Mouse (Mus musculus) liver, embryonic 16.5 days (tissue): ENCODE data around the gene Ccnl1. TPM values are rescaled to one million over a fixed set of nuclear protein-coding genes. Genes with fewer than 3 reads are reported as not detected.

Experiments
- ATAC-seq: fragments of 200-750 bp; cut with Nextera tagmentation; 2 replicates; pipeline ENCODE4 v1.8.0; 2017; ENCODE audit warnings: low read depth, mild to moderate bottlenecking, moderate number of reproducible peaks, moderate library complexity
- H3K27ac ChIP-seq: fragments of 300-500 bp; sonication (generic); 2 replicates; pipeline ENCODE4 v1.5.1; 2014; ENCODE audit warnings: mild to moderate bottlenecking, low read length
- H3K27me3 ChIP-seq: fragments of 300-500 bp; sonication (generic); 2 replicates; pipeline ENCODE4 v1.6.1; 2014; ENCODE audit warnings: low read depth, low read length, mixed read lengths; ENCODE audit not compliant: control insufficient read depth, insufficient read depth
- H3K36me3 ChIP-seq: fragments of 300-500 bp; sonication (generic); 2 replicates; pipeline ENCODE4 v1.6.1; 2014; ENCODE audit warnings: mild to moderate bottlenecking; ENCODE audit not compliant: control insufficient read depth, insufficient read depth
- H3K4me1 ChIP-seq: fragments of 300-500 bp; sonication (generic); 2 replicates; pipeline ENCODE4 v1.6.1; 2014; ENCODE audit warnings: low read depth, low read length, mixed read lengths; ENCODE audit not compliant: control insufficient read depth
- H3K4me2 ChIP-seq: fragments of 300-500 bp; sonication (generic); 2 replicates; pipeline ENCODE4 v1.6.1; 2014; ENCODE audit warnings: low read depth, low read length, mixed read lengths
- H3K4me3 ChIP-seq: fragments of 300-500 bp; sonication (generic); 2 replicates; pipeline ENCODE4 v1.5.1; 2014; ENCODE audit warnings: low read depth, mild to moderate bottlenecking, low read length
- H3K9ac ChIP-seq: fragments of 300-500 bp; sonication (generic); 2 replicates; pipeline ENCODE4 v1.6.1; 2014; ENCODE audit warnings: low read depth, low read length
- H3K9me3 ChIP-seq: fragments of 300-500 bp; sonication (generic); replicated peaks from 2 replicates; pipeline ENCODE4 v1.6.1; 2016; ENCODE audit warnings: low read length; ENCODE audit not compliant: control insufficient read depth
- WGBS: fragments of 180-500 bp; shearing (Covaris S2); extraction: QIAGEN DNeasy Blood & Tissue Kit; methylation state at CpG from one replicate; pipeline ENCODE4 v1.1.7; 2014; ENCODE audit not compliant: insufficient replicate concordance; 5-methylcytosine and 5-hydroxymethylcytosine counted together
- polyA plus RNA-seq: library from polyadenylated mRNA; unstranded; fragments of >200 nt; fragmentation: Nextera tagmentation; extraction: Ambion mirVana; gene quantifications from 2 replicates; pipeline ENCODE4 v1.2.1, GENCODE M21; 2015

Ccnl1 gene
- polyA plus RNA-seq, 1 experiment from 2014 or later = 46.1 TPM

- Histone ChIP-seq H3K9me3 (no peaks in the 10 kb centered on the region), H3K4me2 (peak overlapping the region; percentile 28), H3K27me3 (no peaks in the 10 kb centered on the region), H3K4me1 (peaks cover 5% of the 10 kb centered on the region), H3K36me3 (no peaks in the 10 kb centered on the region), H3K4me3 (peak overlapping the region; percentile 1; the same call in 1 of the 2 replicates), H3K27ac (no peak overlapping the region), H3K9ac (peak overlapping the region; percentile 6; the same call in 1 of the 2 replicates)
- WGBS = 19% methylated on average over 20 of the region's 20 CpGs
- ATAC-seq = no peak; the same call in 1 of the 2 replicates
Observed at GRCm38 (mm10) chr3:65929821-65930633, 28.0 kb downstream of the Ccnl1 start.

- H3K27ac ChIP-seq = no peak overlapping the region
- ATAC-seq = peak; percentile 74
Observed at GRCm38 (mm10) chr3:65929304-65929783, 28.7 kb downstream of the Ccnl1 start.

GRCm38 (mm10) chr3:65928614-65929272 is 29.3 kb downstream of the Ccnl1 start:
- 0 out of 2 replicates have a peak, but pooled peaks have one; percentile 16 for ATAC-seq
- no peaks in the 10 kb centered on the region for H3K27me3 ChIP-seq
- 51% methylated on average over 4 of the region's 4 CpGs for WGBS
- H3K4me3 ChIP-seq = no peak overlapping the region
- peak overlapping the region; percentile 10; the same call in 1 of the 2 replicates for H3K4me2 ChIP-seq
- no peak overlapping the region for H3K9ac ChIP-seq
- no peaks in the 10 kb centered on the region for H3K36me3 ChIP-seq
- H3K4me1 ChIP-seq = peaks cover 5% of the 10 kb centered on the region
- no peaks in the 10 kb centered on the region for H3K9me3 ChIP-seq
- H3K27ac ChIP-seq = no peak overlapping the region

More at GRCm38 (mm10) chr3:65929304-65929783, 28.7 kb downstream of the Ccnl1 start:
- peak overlapping the region; percentile 3; the same call in 1 of the 2 replicates for H3K4me3 ChIP-seq
- H3K9me3 ChIP-seq = no peaks in the 10 kb centered on the region
- H3K9ac ChIP-seq = no peak overlapping the region
- peak overlapping the region; percentile 28 for H3K4me2 ChIP-seq
- no peaks in the 10 kb centered on the region for H3K27me3 ChIP-seq
- peaks cover 5% of the 10 kb centered on the region for H3K4me1 ChIP-seq
- WGBS = 6% methylated on average over 10 of the region's 10 CpGs
- no peaks in the 10 kb centered on the region for H3K36me3 ChIP-seq

- H3K4me1 ChIP-seq = peaks cover 5% of the 10 kb centered on the region
- no peak overlapping the region for H3K27ac ChIP-seq
- no peaks in the 10 kb centered on the region for H3K27me3 ChIP-seq
- 49% methylated on average over 7 of the region's 7 CpGs for WGBS
- no peaks in the 10 kb centered on the region for H3K36me3 ChIP-seq
- no peak for ATAC-seq
- H3K4me2 ChIP-seq = no peak overlapping the region
- no peaks in the 10 kb centered on the region for H3K9me3 ChIP-seq
- H3K9ac ChIP-seq = no peak overlapping the region
- H3K4me3 ChIP-seq = no peak overlapping the region
Observed at GRCm38 (mm10) chr3:65927685-65928084, 30.4 kb downstream of the Ccnl1 start.

- no peak overlapping the region for H3K9ac ChIP-seq
- H3K9me3 ChIP-seq = no peaks in the 10 kb centered on the region
- H3K4me1 ChIP-seq = peaks cover 5% of the 10 kb centered on the region
- no peak for ATAC-seq
- H3K4me2 ChIP-seq = no peak overlapping the region
- H3K36me3 ChIP-seq = no peaks in the 10 kb centered on the region
- H3K27ac ChIP-seq = no peak overlapping the region
- no peak overlapping the region for H3K4me3 ChIP-seq
- H3K27me3 ChIP-seq = no peaks in the 10 kb centered on the region
- 59% methylated on average over 4 of the region's 4 CpGs for WGBS
Observed at GRCm38 (mm10) chr3:65927101-65927501, 30.9 kb downstream of the Ccnl1 start.

- no peaks in the 10 kb centered on the region for H3K27me3 ChIP-seq
- no peaks in the 10 kb centered on the region for H3K36me3 ChIP-seq
- no peak overlapping the region for H3K27ac ChIP-seq
- 73% methylated on average over 5 of the region's 5 CpGs for WGBS
- no peaks in the 10 kb centered on the region for H3K9me3 ChIP-seq
- no peak overlapping the region for H3K4me2 ChIP-seq
- H3K9ac ChIP-seq = no peak overlapping the region
- peaks cover 5% of the 10 kb centered on the region for H3K4me1 ChIP-seq
- no peak overlapping the region for H3K4me3 ChIP-seq
- no peak for ATAC-seq
Observed at GRCm38 (mm10) chr3:65926426-65926825, 31.6 kb downstream of the Ccnl1 start.

- Histone ChIP-seq H3K4me3 (no peak overlapping the region), H3K36me3 (no peaks in the 10 kb centered on the region), H3K27ac (no peak overlapping the region), H3K9ac (no peak overlapping the region), H3K27me3 (no peaks in the 10 kb centered on the region), H3K9me3 (no peaks in the 10 kb centered on the region), H3K4me2 (no peak overlapping the region), H3K4me1 (peaks cover 5% of the 10 kb centered on the region)
- WGBS = 50% methylated on average over 5 of the region's 5 CpGs
- ATAC-seq = 0 out of 2 replicates have a peak, but pooled peaks have one; percentile 25
Observed at GRCm38 (mm10) chr3:65925058-65925740, 32.9 kb downstream of the Ccnl1 start.

- ATAC-seq = no peak
- no peak overlapping the region for H3K4me2 ChIP-seq
- 52% methylated on average over 6 of the region's 6 CpGs for WGBS
- H3K4me3 ChIP-seq = no peak overlapping the region
- no peak overlapping the region for H3K9ac ChIP-seq
- no peaks in the 10 kb centered on the region for H3K27me3 ChIP-seq
- H3K27ac ChIP-seq = no peak overlapping the region
- no peaks in the 10 kb centered on the region for H3K4me1 ChIP-seq
- no peaks in the 10 kb centered on the region for H3K36me3 ChIP-seq
- no peaks in the 10 kb centered on the region for H3K9me3 ChIP-seq
Observed at GRCm38 (mm10) chr3:65922420-65922819, 35.6 kb downstream of the Ccnl1 start.
